Mouse (Mus musculus): ENCODE data around the gene Ndufaf8. TPM values are rescaled to one million over a fixed set of nuclear protein-coding genes. Genes with fewer than 3 reads are reported as not detected.

Ndufaf8 gene
- total RNA-seq, 2 experiments from 2014 or later = 30.9 to 39.5 TPM

DNA sequence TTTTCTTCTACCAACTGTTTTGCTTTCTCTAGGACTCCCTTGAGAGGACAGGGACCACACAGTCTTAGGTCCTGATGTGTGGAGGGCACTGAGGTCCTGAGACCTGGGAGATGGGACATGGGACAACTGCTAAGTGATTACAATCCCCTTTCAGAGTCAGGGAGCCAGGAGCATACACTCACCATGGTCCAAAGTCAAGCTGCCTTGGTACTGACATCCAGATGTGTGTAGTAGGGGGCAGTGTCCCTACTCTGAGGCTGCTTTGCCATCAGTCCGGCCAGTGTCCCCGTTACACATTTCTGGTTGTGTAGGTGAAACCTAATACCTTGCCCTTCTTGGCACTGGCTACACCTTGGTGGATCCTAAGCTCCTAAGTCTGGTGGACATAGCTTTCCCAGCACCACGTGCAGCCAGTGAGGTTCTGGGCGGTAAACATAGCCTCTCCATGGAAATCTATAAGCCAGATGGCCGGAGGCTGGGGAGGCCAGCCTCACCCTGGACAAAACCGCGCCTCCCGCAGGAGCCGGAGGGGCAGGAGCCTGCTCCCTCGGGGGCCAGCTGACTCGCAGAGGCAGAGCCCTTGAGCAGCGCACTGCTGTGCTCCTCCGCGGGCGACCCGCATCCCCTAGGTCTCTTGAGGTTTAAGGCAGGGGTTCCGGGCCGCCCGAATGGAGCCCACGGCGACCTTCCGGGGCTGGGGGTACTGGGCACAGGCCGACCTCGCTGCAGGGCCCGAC lies 12.7 kb upstream of the Ndufaf8 start:
- peak; percentile 51 for DNase-seq

DNA sequence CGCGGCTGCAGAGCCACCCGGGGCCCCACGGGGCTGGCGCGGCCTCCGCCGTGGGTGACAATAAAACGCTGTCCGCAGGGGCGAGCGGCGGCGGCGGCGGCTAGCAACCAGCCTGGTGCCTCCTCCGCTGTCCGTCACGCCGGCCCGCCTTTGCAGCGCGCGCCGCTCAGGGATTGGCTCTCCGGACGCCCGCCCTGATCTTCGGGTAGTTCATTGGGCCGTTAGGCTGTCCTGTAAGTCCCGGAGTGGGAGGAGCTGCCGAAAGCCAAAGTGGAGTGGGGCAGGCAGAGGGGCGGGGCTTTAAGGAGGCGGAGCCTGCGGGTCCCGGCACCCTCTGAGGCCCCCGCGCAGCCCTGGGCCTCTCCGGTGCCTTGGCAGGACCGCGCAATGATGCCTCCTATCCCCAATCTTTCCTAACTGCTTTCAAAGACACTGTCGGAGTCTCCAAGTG lies 12.0 kb upstream of the Ndufaf8 start, which contains the start of gene Cep131:
Gene Cep131, minus strand, starts transcription at position 126 of the 451 bp plus-strand sequence.
- peak; percentile 98 for DNase-seq

DNA sequence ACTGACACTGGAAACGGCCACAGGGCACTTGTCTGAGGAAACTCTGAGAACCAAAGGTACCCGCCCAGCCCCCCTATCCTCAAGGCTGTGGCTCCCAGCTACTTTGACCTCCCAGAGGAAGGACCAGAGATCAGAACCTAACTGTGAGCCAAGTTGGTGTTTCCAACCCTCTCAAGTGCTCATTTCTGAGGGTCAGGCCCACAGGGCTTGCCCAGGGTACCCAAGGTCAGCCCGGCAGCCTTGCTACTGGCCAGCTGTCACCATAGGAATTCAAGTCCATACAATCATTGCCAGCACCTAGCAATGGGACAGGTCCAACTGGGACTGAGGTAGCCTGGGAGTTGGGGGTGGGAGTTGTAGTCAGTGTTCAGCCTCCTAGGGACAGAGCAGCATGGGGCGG lies 8.1 kb upstream of the Ndufaf8 start:
- no peak for DNase-seq

DNA sequence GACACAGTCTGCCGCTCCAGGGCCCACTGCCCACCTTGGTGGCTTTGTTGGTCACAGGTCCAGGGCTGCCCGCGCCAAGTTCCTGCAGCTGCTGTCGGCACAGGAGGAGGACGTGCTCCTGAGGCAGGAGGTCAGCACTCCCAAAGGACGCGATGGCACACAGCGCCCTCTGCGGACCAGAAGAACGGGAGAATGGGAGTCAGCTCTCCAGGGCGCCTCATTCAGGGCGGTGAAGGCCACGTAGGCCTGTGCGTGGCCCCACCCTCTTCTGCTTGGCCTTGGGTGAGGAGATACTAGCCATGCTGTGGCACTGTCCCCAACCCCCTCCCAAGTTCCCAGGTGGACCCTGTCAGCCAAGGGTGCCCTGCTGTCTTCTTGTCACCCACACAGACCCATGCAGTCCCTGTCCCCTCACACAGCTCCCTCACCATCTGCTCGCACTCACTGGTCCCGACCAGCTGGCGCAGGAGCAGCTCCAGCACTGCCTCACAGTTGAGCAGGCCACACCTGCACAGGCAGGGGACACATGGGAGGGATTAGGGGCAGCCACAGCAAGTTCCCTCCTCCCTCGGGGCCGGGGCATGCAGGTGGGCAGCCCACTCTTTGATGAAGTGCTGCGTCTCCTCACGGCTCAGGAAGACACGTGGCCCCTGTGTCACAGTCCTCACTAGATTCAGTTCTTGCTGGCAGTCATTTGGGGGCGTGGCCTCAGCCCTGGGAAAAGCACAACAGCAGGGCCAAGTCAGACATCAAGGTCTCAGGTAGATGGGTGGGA lies 5.7 kb upstream of the Ndufaf8 start:
- DNase-seq = no peak

DNA sequence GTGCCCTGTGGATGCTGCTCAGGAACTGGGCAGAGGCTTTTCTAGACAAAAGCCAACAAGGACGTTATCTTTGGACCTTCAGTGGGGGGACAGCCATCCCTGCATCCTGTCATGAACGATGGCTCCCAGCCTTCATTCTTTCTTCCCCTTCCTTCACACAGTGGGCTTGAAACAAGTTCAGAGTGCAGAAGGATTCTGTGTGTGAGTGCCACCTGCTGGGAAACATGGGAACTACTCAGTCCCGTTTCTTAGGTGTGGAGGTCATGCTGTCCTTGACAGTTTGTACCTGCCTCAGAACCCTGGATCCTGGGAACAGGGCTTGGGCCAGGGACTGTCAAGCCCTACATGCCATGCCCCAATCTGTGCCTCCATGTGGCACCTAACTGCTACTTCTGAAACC lies 2.3 kb downstream of the Ndufaf8 start:
- no peak for DNase-seq

DNA sequence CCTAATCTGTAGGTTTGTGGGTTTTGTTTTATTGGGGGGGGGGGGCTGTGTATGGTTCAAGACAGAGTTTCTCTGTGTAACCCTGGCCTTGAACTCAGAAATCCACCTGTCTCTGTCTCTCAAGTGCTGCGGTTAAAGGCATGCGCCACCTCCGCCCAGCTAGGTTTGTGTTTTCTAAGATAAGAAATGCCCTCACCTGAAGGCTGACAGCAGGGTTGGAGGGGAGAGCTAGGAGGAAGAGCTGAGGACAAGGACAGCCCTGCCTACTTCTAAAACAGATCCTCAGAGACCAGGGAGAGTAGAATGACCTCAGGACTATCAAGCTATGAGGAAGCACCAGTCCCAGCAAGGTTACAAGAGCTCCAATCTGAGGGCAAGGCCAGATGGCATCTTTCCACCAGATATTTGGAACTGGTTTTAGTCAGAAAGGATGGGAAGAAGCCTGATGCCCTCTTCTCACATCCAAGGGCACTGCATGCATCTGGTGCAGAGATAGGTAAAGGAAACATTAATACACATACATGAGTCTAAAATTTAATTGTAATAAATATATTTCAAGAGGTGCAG lies 4.8 kb downstream of the Ndufaf8 start:
- no peak for DNase-seq

DNA sequence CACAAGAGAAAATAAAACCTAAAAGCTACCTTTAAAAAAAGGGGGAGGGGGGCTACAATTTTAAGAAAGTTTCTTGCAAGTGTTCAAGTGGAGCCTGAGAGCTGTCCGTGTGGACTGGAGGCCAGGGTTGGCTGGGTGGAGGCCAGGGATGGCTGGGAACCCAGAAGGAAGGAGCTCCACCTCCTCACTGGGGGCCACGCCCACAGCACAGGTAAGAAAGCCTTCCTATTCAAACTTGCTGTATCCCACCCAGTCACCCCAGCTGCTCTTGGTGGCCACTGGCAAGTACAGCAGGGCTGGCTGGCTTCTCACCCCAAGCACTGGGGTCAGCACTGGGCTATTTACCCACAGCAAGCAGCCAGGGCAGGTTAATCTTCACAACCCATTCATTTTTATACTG lies 8.3 kb downstream of the Ndufaf8 start:
- DNase-seq = no peak

DNA sequence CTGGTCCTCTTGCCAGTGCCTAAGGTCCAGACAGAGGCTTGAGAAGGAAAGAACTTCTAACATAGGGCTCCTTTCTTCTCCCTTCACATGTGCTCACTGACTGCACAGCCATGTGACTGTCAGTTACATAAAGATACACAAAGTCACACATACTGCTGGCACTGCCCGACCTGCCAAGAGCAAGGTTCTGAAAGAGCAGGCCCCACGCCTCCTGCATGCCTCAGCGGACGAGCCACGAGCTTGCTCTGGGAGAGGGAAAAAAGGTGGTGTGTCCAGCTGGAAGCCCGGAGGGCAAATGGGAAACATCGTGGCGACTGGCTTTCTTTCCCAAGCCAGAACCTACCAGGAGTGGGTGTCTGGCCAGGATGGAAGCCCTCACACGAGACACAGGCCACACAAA lies 9.1 kb downstream of the Ndufaf8 start:
- no peak for DNase-seq

DNA sequence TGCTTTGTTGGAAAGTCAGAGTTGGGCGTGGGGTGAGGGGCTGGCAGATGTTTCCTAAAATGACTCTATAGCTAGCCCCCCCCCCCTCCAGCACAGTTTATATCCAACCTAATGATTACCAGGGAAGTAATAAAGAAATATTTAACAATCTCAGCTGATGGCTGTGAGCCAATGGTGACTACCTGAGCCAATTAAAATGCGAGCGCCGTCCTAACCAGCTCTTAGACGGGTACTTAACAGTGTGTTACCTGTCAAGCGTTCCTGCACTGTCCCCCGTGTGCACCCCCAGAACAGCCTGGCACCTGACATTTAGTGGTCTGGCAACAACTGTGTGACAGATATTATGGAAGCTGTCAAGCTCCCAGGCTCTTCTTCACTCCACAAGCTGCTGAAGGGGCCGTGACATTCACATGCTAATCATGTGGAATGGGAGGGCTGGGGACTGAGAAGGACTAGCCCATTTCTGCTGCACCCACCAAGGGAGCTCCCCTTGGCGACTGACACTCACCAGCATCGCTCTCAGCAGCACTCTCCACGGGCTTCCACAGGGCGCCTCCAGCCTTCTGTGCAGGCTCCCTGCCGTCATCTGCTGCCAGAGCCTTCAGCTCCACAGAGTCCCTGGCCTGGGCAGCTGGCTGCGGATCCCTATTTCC lies 11.0 kb downstream of the Ndufaf8 start:
- no peak for DNase-seq

DNA sequence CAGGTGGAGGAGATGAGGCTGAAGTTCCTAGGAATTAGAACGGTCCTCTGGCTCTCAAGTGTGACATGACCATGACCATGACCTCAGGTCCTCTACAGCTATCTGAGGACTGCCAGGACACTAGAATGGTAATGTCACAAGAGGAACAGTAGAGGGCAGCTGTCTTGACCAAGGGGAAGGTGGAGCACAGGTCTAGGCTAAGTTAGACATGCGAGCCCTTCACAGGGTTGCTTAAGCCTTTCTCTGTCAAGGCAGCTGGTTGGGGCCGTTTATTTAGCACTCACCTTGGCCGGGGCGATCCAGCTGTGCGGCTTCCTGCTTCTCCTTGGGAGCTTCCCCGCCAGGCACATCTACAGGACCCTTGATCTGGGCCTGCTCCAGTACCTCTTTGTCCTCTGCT lies 11.8 kb downstream of the Ndufaf8 start:
- no peak for DNase-seq

DNA sequence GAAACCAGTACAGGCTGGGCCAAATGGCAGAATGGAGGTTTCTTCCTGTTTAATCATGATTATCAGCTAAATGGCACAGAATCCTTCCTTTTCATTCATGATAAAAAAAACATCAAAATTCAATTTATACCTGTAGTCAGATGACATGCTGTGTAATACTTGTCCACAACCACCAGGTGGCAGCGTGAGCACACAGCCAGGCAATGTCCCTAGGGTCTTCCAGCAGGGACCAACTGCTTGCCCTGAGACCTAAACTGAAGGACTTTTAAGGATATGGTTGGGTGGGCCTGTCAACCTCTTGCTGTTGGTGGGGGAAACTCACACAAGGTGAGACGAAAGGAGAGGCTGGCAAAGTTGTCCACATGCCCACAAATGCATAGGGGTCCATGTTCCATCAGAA lies 12.3 kb downstream of the Ndufaf8 start:
- no peak for DNase-seq

DNA sequence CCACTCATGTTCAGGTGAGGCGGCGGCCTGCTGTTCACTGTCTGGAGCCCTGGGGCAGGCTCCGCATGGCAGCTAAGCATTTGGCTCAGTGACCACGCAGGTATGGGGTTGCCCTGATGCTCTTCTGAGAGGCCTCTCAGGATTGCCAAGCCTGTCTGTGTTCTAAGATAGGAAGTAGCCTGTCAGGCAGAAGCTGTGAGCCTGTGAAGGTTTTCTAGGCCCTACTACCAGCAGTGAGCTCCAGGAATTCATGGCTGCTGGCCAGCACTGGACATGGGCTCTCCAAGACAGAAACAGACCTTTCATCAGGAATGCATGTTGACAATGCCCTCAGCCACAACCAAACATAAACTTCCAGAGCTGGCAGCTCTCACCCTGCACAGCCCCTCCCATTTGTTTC lies 13.4 kb downstream of the Ndufaf8 start:
- DNase-seq = no peak

DNA sequence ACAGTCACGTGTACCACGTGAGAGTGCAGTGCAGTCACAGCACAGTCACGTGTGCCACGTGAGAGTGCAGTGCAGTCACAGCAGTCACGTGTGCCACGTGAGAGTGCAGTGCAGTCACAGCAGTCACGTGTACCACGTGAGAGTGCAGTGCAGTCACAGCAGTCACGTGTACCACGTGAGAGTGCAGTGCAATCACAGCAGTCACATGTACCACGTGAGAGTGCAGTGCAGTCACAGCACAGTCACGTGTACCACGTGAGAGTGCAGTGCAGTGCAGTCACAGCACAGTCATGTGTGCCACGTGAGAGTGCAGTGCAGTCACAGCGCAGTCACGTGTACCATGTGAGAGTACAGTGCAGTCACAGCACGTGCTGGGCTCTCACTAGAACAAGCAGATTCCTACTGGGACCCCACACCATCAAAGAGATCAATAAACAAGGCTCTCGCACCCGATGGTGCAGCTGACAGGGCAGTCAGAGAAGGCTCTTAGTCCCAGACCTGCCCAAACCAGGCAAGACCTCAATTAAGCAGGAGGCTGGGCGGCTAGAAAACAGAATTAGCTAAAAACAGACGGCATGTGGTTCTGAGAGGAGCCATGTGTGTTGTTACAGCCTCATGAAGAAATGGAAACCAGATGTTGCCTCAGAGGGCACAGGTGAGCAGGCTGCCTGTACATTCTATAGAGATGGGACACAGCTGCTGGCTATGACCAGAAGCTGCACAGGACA lies 15.9 kb downstream of the Ndufaf8 start:
- no peak for DNase-seq

DNA sequence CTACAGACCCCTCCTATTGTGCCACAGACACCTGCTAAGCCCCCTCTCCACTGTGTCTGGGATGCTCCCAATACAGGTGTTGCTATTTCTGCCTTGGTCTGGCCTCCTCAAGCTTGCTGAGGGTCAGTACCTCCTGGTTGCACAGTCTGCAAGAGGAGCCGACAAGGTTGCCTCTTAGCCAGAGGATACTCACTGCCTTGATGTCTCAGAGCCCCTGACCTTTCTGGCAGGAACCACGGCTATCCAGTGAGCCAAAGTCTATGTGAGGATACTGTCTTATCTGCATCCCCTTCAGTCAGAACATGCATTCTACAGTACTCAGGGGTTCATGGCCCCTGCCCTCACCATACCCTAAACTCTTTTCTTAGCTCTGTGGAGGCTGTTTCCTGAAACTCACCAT lies 18.9 kb downstream of the Ndufaf8 start:
- DNase-seq = no peak

DNA sequence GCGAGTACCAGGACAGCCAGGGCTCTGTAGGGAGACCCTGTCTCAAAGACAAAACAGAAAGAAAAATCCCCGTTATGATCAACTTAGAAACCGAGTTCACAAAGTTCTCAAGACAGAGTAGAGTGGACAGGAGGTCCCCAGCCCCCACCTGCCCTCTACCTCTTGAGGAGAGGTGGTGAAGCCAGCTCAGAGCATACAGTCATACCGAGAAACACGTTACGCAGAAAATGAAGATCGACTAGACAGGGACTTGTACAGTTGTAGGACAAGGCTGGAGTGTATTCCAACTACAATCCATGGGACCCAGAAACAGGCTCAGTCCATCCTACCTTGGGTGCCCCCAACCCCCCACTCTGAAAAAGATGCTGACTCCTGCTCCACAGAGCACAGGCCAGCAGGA lies 20.4 kb downstream of the Ndufaf8 start:
- no peak for DNase-seq

DNA sequence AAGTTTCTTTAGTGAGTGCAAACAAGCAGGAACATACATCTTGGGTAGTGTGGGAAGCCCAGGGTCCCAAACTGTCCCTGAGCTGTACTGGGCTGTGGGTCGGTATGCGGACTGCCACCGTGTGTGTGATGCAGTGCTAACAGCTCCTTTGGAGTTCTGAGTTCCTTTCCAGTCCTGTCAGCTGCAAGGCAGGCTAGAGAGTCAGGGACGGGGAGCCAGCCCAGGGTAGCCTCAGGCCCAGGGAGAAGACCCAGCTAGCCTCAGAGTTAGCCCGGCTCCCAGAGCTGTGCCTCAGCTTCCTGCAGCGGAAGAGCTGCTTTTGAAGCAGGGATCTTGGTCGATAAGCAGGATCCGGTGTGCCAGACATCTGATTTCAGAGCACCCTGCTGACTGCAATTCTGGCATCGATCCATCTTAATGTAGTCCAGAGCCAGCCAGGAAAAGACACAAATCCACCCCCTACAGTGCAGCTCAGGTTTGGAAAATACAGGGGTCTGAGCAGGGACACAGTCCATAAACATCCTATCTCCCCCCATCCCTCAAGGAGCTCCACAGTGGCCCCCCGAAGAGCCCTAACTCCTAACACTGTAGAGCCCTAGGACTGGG lies 21.3 kb downstream of the Ndufaf8 start:
- no peak for DNase-seq

DNA sequence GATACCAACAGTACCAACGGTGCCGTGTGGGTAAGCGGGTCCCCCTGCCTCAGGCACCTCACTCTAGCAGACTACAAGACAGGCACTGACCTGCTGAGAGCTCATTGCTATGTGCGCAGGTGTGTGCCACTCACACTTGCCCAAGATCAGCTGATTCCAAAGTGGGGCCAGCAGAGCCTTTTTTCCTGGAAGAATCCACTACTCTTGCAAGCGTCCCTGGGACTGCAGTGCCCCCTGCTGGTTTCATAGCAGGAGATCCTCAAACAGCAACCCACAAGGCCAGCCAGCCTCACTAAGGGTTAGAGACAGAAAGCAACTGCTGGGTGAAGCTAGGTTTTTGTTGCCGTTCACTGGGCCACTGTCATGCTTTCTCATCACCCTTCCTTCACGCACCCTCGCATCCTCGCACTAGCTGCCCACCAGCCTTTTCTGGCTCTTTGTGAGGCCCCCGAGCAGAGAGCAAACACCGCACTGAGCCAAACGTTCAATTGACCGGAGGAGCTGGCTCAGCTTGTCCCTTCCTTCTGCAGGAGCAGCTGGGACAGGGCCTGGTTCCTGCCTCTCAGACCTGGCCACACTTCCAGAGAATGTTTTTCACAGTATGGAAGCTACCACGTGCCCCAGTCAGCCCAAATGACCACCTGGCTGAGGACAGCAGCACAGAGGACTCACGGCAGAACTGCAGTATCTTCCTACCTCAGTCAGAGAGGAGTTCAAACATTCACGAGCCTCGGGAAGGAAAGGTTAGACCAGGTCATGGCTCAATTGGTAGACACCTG lies 22.1 kb downstream of the Ndufaf8 start:
- DNase-seq = no peak

DNA sequence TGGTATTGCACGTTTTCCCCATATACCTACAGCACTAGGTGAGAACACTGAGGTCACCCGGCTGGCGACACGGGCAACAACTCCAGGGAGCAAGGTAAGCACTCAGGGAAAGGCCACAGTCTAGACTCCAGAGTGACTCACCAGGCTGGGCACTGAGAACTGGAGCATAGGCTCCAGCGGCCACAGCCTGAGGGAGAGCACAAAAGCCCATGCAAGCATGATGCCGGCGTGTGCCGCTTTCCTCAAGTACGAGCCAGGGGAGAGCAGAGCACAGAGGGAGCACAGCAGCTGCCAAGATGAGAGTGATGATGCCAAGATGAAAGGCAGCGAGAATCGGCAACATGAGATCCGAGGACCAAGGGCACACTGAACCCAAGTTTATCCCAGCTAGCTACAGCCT lies 23.4 kb downstream of the Ndufaf8 start:
- DNase-seq = no peak

DNA sequence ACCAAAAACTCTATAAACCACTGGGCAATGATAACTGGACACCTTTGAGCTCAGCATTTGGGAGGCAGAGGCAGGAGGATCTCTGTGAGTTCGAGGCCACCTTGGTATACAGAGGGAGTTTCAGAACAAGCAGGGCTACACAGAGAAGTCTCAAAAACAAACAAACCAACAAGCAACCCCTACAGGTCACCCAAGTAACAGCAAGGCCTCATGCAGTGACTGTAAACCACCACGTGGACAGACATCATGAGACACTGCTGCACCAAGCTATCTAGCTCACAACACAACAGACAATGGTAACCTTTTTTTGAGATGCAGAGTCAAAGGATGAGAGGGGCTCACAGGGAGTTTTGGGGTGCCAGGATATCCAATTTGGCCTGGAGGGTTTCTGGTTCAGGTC lies 28.1 kb downstream of the Ndufaf8 start:
- DNase-seq = no peak

DNA sequence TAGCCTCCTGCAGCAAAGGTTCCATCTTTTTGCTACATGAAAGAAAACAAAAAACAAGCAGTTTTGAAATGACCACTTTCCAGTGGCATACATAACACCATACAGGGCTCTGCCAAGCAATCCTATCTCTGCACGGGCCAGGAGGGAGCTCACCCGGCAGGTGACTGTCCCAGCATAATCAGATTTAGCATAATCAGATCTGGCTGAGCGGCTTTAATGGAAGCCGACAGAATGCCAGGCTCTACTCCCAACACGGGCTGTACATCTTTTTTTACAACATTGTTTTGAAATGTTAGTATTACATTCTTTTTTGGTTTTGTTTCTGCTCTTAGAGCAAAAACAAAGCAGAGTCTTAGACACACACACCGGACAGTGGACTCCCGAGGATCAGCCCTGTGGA lies 30.6 kb downstream of the Ndufaf8 start:
- no peak for DNase-seq

DNA sequence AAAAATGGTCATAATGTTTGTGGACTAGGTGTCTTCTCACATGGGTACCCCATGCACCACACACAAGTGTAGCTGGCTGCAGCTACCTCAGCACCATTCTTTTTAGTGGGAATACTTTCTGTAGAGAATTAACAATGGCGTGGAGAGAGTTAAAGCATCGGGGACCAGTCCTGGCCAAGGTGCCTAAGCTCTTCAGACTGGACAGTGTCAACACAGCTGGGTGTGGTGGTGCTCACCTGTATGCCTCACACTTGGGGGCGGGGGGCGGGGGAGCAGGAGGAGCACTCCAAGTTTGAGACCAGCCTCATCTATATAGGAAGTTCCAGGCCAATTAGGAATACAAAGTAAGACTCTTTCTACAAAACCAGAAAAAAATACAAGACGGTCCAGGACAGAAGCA lies 35.4 kb downstream of the Ndufaf8 start:
- DNase-seq = no peak

Data from gastrocnemius, postnatal 25 days (tissue).